Mouse (Mus musculus): ENCODE results near the gene Cyp4f17.
"Not testable (repeated sequence)": the region's sequence is repeated elsewhere in the genome, so short reads cannot be mapped to it uniquely, and the experiment has no call there.

DNA sequence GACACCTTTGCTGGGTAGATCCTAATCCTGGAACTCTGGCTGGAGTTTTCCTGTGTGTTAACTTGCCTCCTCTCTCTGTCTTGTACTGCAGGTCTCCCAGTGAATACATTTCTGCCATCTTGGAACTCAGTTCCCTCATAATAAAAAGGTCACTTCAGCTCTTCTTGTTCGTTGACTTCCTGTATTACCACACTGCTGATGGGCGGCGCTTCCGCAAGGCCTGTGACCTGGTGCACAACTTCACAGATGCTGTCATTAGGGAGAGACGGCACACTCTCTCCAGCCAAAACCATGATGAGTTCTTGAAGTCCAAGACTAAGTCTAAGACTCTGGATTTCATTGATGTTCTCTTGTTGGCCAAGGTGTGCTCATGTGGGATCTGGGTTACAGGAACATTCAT is 38.9 kb downstream of the Cyp4f17 start:
- not testable (repeated sequence) for TF ChIP-seq CTCF (IDR thresholded peaks at IDR 0.05; ENCODE audit: low read depth, low read length); POLR2A (IDR thresholded peaks at IDR 0.05; ENCODE audit: insufficient read depth, low read length); EP300 (IDR thresholded peaks at IDR 0.05; ENCODE audit: insufficient read depth, low read depth, low read length)

All from ES-Bruce4 (cell line).